Mouse (Mus musculus): Measurements from ENCODE around the gene Cd70. TPM values are rescaled to one million over a fixed set of nuclear protein-coding genes. Genes with fewer than 3 reads are reported as not detected.

The Cd70 gene
- 0.88 TPM for polyA plus RNA-seq (2017; shearing (Covaris generic))

DNA sequence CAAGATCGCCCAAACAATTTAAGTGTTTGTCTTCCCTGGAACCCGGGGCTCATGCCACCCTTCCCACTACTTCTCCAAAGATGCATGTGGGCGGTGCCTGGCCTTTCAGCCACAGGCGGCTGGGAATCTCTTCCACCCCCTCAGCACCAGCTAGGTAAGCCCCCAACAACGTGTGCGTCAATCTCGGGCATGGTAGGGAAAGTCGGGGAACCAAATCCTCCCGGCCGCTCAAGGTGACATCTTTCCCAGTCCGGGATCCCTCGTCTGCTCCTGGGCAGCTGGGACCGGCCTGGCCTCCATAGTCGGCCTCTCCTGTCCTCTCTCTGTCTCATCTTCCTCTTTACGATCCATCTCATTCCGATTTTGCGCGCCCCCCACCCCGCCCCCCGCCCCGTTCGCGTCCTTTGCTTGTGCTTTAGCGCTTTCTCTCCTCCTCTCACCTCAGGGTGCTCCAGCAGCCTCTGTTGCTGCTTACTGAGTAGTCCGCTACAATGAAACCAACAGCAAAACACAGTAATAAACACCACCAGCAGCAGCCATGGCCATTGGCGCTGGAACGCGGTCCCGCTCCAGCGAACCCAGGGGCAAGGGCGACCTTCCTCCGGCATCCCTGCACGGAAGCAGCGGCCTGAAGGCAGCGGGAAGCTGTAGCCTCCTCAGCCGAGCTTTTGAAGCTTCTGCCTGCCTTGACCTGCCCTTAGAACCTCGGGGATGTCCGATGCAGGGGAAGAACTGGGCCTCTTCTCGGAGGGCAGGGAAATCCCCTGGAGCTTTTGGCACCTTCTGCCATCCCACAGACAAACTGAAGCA lies at the start of gene Cd70:
Gene Cd70 (minus strand): TSS at position 784 of the 810 bp plus-strand sequence.

DNA sequence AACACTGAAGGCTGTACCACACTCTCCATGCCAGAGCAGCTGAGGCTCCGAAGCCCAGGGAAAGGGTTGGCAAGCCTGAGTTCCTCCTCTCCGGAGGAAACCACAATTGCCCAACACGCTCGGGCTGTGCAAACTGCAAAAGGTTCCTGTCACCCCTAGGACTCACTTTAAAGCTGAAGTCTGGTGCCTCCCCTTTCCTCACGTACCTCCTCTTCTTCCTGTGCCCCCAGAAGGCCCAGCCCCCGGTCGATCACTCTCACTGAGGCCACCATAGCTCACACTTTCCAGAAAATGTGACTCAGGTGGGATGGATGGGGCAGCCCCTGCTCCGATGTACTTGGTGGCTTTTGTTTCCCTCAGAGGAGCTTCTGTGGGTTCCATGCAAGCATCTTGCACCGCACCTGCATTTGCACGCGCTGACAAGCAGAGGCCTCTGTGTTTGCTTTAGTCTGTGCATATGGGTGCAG lies 44.5 kb upstream of the Cd70 start, which contains the start of gene Tnfsf14:
Gene Tnfsf14 (minus strand): TSS at position 137 of the 467 bp plus-strand sequence.

DNA sequence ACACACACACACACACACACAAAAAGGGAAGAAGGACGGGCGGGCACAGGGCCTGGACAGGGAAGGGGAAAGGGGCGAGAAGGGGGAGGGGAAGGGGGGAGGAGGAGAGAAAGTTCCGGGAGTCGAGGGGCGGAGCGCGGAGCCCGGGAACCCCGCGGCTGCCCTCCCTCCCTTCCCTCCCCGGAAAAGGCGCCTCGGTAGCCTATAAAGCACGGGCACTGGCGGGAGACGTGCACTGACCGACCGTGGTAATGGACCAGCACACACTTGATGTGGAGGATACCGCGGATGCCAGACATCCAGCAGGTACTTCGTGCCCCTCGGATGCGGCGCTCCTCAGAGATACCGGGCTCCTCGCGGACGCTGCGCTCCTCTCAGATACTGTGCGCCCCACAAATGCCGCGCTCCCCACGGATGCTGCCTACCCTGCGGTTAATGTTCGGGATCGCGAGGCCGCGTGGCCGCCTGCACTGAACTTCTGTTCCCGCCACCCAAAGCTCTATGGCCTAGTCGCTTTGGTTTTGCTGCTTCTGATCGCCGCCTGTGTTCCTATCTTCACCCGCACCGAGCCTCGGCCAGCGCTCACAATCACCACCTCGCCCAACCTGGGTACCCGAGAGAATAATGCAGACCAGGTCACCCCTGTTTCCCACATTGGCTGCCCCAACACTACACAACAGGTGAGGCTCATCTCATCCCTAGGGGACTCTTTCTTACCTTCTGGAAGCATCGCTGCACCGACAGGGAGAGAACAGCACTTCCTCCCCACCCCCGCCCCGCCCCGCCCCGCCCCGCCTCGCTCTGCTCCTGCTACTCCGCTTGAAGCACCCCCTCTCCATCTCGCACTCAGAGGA lies 44.2 kb downstream of the Cd70 start, which contains the start of gene Tnfsf9:
Gene Tnfsf9 (plus strand): TSS at position 145 of the 854 bp plus-strand sequence.

Other genes starting within 250 kb of the Cd70 start
- 2.8 TPM for gene Mllt1, start 214.4 kb downstream of the Cd70 start, polyA plus RNA-seq (2017; shearing (Covaris generic))
- gene Acer1, start 167.7 kb downstream of the Cd70 start, polyA plus RNA-seq (2017; shearing (Covaris generic)): not detected
- gene Clpp, start 159.5 kb downstream of the Cd70 start, polyA plus RNA-seq (2017; shearing (Covaris generic)): 93.4 TPM
- 46.9 TPM for gene Alkbh7, start 152.4 kb downstream of the Cd70 start, polyA plus RNA-seq (2017; shearing (Covaris generic))
- gene Pspn, start 149.8 kb downstream of the Cd70 start, polyA plus RNA-seq (2017; shearing (Covaris generic)): not detected
- 98.1 TPM for gene Gtf2f1, start 138.5 kb downstream of the Cd70 start, polyA plus RNA-seq (2017; shearing (Covaris generic))
- 0.84 TPM for gene Gm17949, start 138.3 kb downstream of the Cd70 start, polyA plus RNA-seq (2017; shearing (Covaris generic))
- 9.0 TPM for gene Khsrp, start 118.3 kb downstream of the Cd70 start, polyA plus RNA-seq (2017; shearing (Covaris generic))
- gene Slc25a41, start 108.1 kb downstream of the Cd70 start, polyA plus RNA-seq (2017; shearing (Covaris generic)): not detected
- gene Crb3, start 90.7 kb downstream of the Cd70 start, polyA plus RNA-seq (2017; shearing (Covaris generic)): 2.7 TPM
- gene Slc25a23, start 89.9 kb downstream of the Cd70 start, polyA plus RNA-seq (2017; shearing (Covaris generic)): 3.3 TPM
- gene Dennd1c, start 71.3 kb downstream of the Cd70 start, polyA plus RNA-seq (2017; shearing (Covaris generic)): 310 TPM
- 3.3 TPM for gene Tubb4a, start 62.0 kb downstream of the Cd70 start, polyA plus RNA-seq (2017; shearing (Covaris generic))
- 10.4 TPM for gene Tnfsf9, start 44.5 kb downstream of the Cd70 start, polyA plus RNA-seq (2017; shearing (Covaris generic))
- gene Tnfsf14, start 44.4 kb upstream of the Cd70 start, polyA plus RNA-seq (2017; shearing (Covaris generic)): 13.4 TPM
- gene C3, start 78.4 kb upstream of the Cd70 start, polyA plus RNA-seq (2017; shearing (Covaris generic)): 3.5 TPM
- 96.4 TPM for gene Gpr108, start 98.7 kb upstream of the Cd70 start, polyA plus RNA-seq (2017; shearing (Covaris generic))
- 4.6 TPM for gene Trip10, start 99.7 kb upstream of the Cd70 start, polyA plus RNA-seq (2017; shearing (Covaris generic))
- 243 TPM for gene Vav1, start 129.3 kb upstream of the Cd70 start, polyA plus RNA-seq (2017; shearing (Covaris generic))
- 1.8 TPM for gene Adgre1, start 208.9 kb upstream of the Cd70 start, polyA plus RNA-seq (2017; shearing (Covaris generic))

Data from CD4-positive, CD25-positive, alpha-beta regulatory T cell, adult 9 weeks (primary cell).